ENCODE assay signal across 19 mouse cellular contexts in genomic region chr4:131118586-131118985, GRCm38 (mm10).
A peak's percentile ranks its signal among the peaks of the same experiment; 100 is the strongest.
DNase-seq lines count a peak whose midpoint lies in the region; ATAC-seq and TF ChIP-seq lines count a peak whose summit lies in the region.
"Had no signal": no experiment of that assay in that cellular context is flagged by ENCODE, and none has a peak within 500 bp of the region (broad histone marks: within the 10 kb centered on the region; RNA-seq: fewer than 3 reads in every experiment).

No protein-coding gene starts in this region.

- DNase-seq in cerebellum, adult 11-12 months: peak; percentile 73
- no peak for DNase-seq in cerebellum, postnatal 36 days
- no peak for DNase-seq in hindbrain, embryonic 10.5 days (ENCODE audit: low spot score)
- DNase-seq in cerebellum, adult 9-11 months: peak; percentile 70
- no peak for DNase-seq in forebrain, postnatal 0 days
- DNase-seq: adrenal gland, postnatal 10 days; gastrocnemius, postnatal 36 days; heart, adult 11 months; heart, postnatal 10 days; heart, postnatal 4 days; kidney, adult 18-20 months had no signal

- no peaks in the 10 kb centered on the region for H3K36me3 ChIP-seq in hindbrain, embryonic 13.5 days
- no peaks in the 10 kb centered on the region for H3K36me3 ChIP-seq in hindbrain, embryonic 10.5 days
- H3K36me3 ChIP-seq in forebrain, postnatal 0 days (ENCODE audit: insufficient read depth): no peaks in the 10 kb centered on the region
- H3K36me3 ChIP-seq: embryonic facial prominence, embryonic 15.5 days; forebrain, embryonic 10.5 days; intestine, embryonic 15.5 days had no signal

- 0 out of 2 replicates have a peak, but pooled peaks cover 5% of the 10 kb centered on the region for H3K27me3 ChIP-seq in hindbrain, embryonic 13.5 days
- no peaks in the 10 kb centered on the region for H3K27me3 ChIP-seq in hindbrain, embryonic 10.5 days (ENCODE audit: insufficient read depth, poor library complexity, severe bottlenecking)
- no peaks in the 10 kb centered on the region for H3K27me3 ChIP-seq in forebrain, postnatal 0 days (ENCODE audit: insufficient read depth, low read length)
- H3K27me3 ChIP-seq: embryonic facial prominence, embryonic 15.5 days; intestine, embryonic 15.5 days had no signal

- TF ChIP-seq CTCF in forebrain, postnatal 0 days (IDR thresholded peaks at IDR 0.05; ENCODE audit: low read depth): no peak

- no peak overlapping the region for H3K4me3 ChIP-seq in hindbrain, embryonic 13.5 days
- no peak overlapping the region for H3K4me3 ChIP-seq in hindbrain, embryonic 10.5 days
- H3K4me3 ChIP-seq in forebrain, postnatal 0 days (ENCODE audit: low read depth, low read length): no peak overlapping the region
- H3K4me3 ChIP-seq: embryonic facial prominence, embryonic 15.5 days; erythroblast, embryonic 14.5 days; forebrain, embryonic 10.5 days; intestine, embryonic 15.5 days had no signal

- no peak overlapping the region for H3K4me2 ChIP-seq in hindbrain, embryonic 13.5 days
- H3K4me2 ChIP-seq in forebrain, postnatal 0 days (ENCODE audit: low read depth): no peak overlapping the region
- H3K4me2 ChIP-seq: embryonic facial prominence, embryonic 15.5 days; hindbrain, embryonic 14.5 days; intestine, embryonic 15.5 days had no signal

- H3K9me3 ChIP-seq in hindbrain, embryonic 13.5 days: no peaks in the 10 kb centered on the region
- H3K9me3 ChIP-seq in hindbrain, embryonic 10.5 days: no peaks in the 10 kb centered on the region
- no peaks in the 10 kb centered on the region for H3K9me3 ChIP-seq in forebrain, postnatal 0 days (ENCODE audit: low read length)
- H3K9me3 ChIP-seq: embryonic facial prominence, embryonic 15.5 days; forebrain, embryonic 10.5 days; intestine, embryonic 15.5 days had no signal

- no peak for ATAC-seq in hindbrain, embryonic 13.5 days (ENCODE audit: low FRiP score)
- ATAC-seq in monocyte, adult 5-6 weeks (replicated peaks; ENCODE audit: insufficient number of reproducible peaks, low FRiP score, low TSS enrichment, poor library complexity, severe bottlenecking): no peak
- ATAC-seq in forebrain, postnatal 0 days: no peak
- ATAC-seq: forebrain, embryonic 14.5 days; intestine, embryonic 15.5 days had no signal

- no peak overlapping the region for H3K9ac ChIP-seq in hindbrain, embryonic 13.5 days
- no peak overlapping the region for H3K9ac ChIP-seq in forebrain, postnatal 0 days
- H3K9ac ChIP-seq: embryonic facial prominence, embryonic 15.5 days; hindbrain, embryonic 14.5 days; intestine, embryonic 15.5 days had no signal

- 59% methylated on average over 4 of the region's 4 CpGs for WGBS in hindbrain, embryonic 13.5 days
- WGBS in hindbrain, embryonic 10.5 days: 46% methylated on average over 4 of the region's 4 CpGs
- WGBS in forebrain, postnatal 0 days: 71% methylated on average over 4 of the region's 4 CpGs

- peaks cover 6% of the 10 kb centered on the region for H3K4me1 ChIP-seq in hindbrain, embryonic 13.5 days (replicated peaks)
- H3K4me1 ChIP-seq in hindbrain, embryonic 10.5 days (replicated peaks): peaks cover 14% of the 10 kb centered on the region
- H3K4me1 ChIP-seq in forebrain, postnatal 0 days (ENCODE audit: insufficient read depth): no peaks in the 10 kb centered on the region
- H3K4me1 ChIP-seq: embryonic facial prominence, embryonic 15.5 days; intestine, embryonic 15.5 days had no signal

- H3K27ac ChIP-seq in hindbrain, embryonic 13.5 days: peak overlapping the region; percentile 12; the same call in 1 of the 2 replicates
- H3K27ac ChIP-seq in hindbrain, embryonic 10.5 days: no peak overlapping the region
- no peak overlapping the region for H3K27ac ChIP-seq in forebrain, postnatal 0 days (ENCODE audit: low read depth, low read length)
- H3K27ac ChIP-seq: embryonic facial prominence, embryonic 15.5 days; forebrain, embryonic 10.5 days; hindbrain, embryonic 14.5 days; intestine, embryonic 15.5 days had no signal

Comparison
In these comparisons a context has a peak if more than half of its experiments do, and no peak if none do; other contexts are left out.
1. DNase-seq: peak in cerebellum, adult 11-12 months (single experiment) and cerebellum, adult 9-11 months (single experiment); none in cerebellum, postnatal 36 days (0 of 2), hindbrain, embryonic 10.5 days (single experiment) and forebrain, postnatal 0 days (single experiment).